Mouse (Mus musculus) kidney, adult 9 months (tissue): Measurements from ENCODE around the gene Ldah.

ENCODE experiments used
- DNase-seq: peaks from one replicate; pipeline ENCODE4 v3.0.0; 2022

The Ldah gene

DNA sequence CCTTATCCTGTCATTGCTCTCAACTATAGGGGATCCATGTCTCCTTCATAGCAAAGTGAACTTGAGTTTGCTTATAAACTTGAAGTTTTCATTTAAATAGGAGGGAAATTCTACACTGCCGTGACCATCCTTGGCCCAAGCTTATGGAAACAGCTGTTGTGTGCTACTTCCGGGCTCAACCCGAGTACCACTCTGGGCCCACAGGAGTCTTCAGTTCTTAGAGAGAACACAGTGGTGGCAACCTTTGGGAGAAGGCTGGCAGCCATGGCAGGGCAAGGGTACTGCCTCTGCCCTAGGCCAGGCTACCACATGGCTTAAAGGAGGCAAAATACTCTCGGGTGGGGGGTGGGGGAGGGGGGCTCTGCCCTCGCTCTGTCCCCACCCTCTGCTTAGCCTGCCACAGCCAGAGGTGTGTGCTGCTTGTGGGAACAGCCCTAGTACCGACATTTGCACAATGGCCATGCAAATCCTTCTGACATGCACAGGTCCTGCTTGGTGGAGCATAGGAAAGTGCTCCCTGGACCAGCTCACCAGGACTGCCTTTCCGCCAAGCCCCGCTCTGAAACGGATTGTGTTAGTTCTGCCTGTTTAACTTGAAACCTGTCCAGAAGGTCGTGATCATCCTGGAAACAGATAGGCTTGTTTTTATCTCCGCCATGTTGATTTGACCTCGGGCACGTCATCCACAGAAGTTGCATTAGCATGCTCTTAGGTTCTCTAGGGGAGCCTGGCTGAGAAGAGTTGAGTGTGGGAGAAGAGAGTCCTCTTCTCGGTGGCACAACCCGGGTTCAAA is 73.5 kb downstream of the Ldah start:
- no peak for DNase-seq

DNA sequence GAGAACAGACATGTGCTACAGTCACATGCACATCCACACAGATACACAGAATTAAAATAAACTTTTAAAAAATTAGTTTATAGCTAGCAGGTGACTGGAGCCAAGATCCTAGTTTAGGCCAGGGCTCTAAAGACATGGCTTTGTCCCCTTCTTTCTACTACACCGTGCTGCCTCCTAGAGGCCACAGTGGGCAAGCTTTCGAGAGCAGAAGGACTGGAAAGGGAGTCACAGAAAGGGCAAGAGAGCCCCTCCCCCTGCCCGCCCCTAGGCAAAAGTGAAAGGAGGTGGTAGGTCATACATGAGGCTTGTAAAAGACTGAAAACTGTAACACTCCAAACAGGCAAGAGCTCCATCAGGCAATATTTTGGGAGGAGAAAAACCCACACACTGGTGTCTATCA is 80.1 kb downstream of the Ldah start:
- DNase-seq, result no peak

DNA sequence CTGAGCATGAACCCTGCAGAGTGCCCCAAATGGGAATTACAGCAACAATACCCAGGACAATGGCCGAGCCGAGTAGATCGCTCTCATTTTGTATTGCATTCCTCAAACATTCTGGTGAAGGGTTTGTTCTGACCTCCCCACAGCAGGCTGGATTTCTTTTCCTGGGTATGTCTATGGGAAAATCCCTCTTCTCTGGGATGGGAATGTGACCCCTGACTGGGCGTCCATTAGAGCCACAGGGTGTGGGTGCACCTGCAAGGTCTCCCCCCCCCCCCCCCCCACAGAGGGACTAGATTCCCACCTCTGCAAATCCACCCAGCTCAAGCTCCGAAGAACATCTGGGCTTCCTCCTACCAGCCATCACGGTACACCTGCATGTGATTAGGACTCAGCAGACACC is 81.2 kb downstream of the Ldah start:
- no peak for DNase-seq

DNA sequence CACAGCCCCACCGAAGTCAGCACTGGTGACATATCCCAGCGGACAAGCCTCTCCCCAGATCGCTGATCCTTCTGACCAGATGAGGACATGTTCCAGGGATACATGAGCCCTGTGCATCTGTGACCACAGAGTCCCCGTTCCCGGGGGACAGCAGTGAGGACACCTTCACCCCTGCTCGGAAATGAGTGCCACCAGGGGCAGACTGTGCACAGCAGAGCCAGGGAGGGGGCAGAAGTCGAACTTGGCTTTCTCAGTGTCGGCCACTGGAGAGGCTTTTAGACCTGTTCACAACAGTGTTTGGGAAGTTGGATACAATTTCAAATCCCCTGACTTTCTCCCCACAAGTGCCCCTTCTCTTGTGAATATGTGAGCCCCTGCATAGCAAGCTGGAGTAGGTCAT is 81.6 kb downstream of the Ldah start:
- no peak for DNase-seq

DNA sequence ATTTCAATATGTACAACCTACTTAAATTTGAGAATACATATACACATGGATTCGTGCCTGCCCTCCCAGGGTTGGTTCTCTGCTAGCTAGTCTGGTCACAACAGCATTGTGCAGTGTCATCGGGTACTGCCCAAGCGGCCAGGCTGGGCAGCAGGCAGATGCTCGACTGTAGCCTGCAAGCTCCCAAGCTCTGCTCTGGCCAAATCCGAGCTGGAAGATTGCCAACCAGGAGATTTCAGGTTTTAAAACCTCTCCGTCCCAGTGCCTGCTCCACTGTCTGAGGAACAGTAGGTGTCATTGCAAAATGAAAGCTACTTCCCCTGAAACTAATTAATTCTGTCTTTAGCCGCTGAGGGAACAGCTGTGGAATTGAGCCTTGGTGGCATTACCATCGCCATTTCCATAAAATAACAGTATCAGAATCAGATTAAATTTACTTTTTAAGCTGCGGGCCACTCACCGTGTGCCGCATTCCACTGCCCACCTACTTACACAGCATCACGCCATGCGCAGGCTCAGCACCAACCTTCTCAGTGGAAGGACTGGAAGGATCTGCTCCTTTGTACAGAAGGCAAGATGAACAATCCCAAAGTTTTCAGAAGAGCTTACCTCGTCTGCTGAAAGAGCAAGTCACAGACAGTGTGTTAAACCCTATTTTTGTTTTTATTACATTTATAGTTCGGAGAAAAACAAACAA is 83.4 kb downstream of the Ldah start:
- DNase-seq, result no peak

DNA sequence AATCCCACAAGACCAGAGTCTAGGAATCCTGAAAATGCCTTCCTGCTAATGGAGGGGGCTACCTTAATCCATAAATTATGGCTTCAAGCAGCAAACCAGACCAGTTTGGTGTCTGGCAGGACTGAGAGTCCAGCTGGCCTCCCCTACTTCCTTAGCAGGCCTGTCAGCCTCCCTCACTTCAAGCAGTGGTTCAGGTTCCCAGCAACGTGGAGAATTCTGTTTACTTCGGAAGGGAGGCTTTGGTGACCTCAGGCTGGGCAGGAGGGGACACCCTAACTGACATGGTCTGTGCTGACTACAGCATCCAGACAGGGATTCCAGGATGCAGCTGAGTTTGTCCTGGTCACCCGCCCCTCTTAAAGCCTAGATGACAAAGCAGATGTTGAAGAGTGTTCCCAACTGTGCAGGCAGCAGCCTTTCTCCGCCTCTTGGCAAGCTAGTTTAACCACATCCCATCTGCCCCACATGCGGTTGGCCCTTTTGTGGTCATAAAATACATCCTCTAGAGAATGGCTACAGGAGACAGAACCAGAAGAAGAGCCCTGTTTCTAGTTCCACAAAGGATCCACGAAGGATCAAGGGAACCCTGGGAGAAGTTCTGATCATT is 87.5 kb downstream of the Ldah start:
- DNase-seq, result no peak

DNA sequence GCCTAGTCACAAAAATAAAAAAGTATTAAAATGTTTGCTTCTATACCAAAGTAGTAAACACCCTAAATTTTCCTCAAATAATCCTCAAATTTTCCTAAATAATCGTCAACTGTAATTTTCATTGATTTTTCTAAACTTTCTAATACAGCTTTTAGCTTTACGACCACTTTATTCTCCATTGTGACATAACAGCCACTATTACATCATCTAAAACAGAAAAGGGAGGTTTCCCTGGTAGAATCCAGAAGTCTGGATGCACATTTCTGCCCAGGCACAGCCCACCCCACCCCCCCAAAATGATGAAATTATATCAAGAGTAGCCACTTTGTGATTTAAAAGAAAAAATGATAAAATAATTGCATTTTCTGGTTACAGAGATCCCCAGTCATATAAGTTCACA is 88.2 kb downstream of the Ldah start:
- DNase-seq, result no peak

DNA sequence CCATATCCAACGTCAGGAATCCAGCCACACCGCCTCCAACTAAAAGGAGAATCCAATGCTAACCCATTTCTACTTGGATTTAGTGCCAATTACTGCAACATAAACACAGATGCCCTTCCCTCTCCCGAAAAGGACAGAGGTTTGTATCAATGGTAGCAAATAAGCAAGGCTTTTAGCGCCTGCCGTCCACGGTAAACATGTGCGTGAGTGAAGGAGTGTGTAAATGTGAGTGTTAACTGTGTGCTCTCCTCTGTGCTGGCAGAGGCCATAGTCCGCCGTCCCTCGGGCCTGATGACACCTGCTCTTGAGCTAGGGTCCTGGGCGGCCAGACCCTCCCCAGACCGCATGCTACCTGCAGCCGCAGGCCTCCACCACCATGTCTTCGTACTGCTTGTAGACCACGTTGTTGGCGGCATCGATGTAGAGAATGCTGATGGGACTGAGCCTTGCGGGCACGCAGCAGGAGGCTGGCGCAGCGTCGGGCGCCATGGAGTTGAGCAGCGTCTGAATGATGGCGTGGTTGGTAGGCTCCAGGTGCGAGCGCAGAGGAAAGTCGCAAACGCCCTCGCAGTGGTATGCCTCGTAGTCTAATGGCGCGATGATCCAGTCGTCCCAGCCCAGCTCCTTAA is 89.8 kb downstream of the Ldah start:
- no peak for DNase-seq

DNA sequence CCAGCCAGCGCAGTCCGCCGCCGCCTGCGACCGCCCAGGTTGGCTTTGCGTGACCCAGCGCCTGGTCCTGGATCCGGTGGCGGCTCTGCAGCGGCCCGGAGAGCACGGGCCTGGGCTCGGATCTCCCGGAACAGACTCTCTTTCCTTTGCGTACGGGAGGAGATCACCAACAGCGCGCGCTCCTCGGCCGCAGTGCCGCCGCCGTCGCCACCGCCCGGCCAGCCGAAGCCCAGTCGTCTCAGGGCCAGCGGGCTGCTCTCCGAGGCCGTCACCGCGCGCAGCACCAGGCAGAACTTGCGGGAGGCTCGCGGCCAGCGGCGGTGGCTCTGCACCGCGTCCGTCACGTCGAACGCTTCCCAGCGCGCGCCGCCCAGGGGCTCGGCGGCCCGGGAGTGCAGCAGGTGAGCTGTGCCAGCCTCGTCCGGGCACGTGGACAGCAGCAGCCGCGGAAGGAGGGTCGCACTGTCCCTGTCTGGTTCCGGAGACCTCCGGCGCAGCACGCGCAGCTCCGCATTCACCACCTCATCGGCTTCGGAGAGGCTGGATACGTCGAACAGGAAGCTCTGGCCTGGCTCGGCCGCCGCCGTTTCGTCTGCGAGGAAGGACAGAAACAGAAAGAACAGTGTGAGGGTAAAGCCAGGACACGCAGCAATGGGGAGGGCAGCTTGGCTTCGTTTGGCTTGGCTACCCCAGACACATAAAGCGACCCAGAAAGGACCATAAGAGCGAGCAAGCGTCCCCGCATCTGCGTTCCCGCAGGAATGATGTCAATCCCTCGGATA is 90.6 kb downstream of the Ldah start:
- DNase-seq, result no peak

DNA sequence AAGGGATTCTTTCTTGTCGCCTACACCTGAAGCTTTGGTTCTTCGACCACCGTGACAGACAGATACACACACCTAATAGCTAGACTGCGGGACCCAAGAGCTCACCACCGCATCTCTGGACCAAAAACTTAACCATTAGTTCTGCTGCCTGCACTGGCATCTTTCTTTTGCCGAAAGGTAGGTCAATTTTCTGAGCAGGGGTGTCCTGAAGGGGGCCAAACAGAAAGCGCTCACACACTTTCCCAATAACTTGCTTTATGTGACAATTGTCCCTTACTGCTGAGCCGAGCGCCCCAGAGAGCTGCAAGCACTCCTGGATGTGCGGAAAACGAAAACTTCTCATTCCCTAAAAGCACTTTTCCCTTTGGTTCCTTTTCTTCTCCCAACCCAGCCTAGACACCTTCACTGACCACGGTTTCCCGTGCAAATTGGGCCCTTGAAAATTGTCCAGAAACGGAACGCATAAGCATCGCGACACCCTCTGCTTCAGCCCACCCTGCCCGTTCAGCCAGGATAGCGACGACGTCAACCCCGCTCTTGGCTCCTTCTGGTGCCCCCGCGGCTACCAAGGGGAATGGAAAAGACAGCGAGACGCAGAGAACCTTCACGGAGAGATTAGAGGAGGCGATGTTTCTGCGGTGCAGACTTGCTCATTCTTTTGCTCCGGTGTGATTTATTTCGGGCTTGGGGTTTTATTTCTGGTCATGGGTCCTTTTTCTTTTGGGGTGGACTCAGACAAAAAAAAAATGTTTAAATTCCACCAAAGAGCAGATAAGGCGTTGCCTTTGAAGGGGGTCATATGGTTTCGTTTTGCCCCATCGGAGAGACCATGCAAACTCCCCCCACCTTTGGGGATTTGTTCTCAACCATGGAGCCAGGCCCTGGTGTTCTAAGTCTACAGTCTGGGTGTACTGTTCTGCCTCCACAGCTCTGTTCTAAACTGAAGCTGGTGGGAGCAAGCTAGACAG is 91.5 kb downstream of the Ldah start:
- DNase-seq, result no peak

DNA sequence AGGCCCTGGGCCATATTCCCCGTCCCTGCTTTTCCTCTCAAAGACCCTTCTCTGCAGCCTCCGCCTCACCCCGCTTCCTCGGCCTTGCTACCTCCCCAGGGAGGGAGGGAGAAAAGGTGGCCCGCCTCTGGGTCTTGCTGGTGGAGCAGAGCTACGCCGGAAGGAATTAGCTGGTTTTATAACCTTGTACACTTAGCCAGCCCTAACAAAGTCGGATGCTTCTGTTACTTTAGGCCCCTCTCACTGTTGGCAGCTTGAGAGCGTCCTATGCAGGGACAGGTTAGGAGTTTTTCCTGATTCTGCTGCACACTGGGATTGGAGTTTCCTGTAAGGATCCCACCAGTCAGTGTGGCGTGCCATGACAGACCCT is 92.2 kb downstream of the Ldah start:
- DNase-seq, result no peak

DNA sequence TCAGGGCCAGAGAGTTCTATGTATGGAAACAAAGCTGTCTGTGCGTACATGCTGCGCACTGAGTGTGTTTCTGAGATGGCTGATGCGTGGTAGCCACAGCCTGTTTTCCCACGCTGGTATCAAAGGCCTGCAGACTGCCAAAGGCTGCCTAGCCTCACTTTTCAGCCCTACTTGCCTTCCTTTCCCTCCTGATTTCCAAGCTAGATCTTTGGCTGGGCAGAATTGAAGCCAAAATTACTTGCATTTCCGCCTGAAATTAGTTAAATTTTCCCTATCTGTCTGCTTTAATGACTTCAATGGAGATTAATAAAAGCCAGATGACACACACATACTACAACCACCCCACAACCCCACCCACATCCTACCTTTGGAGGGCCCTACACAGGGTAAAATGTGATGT is 92.6 kb downstream of the Ldah start:
- DNase-seq, result no peak

DNA sequence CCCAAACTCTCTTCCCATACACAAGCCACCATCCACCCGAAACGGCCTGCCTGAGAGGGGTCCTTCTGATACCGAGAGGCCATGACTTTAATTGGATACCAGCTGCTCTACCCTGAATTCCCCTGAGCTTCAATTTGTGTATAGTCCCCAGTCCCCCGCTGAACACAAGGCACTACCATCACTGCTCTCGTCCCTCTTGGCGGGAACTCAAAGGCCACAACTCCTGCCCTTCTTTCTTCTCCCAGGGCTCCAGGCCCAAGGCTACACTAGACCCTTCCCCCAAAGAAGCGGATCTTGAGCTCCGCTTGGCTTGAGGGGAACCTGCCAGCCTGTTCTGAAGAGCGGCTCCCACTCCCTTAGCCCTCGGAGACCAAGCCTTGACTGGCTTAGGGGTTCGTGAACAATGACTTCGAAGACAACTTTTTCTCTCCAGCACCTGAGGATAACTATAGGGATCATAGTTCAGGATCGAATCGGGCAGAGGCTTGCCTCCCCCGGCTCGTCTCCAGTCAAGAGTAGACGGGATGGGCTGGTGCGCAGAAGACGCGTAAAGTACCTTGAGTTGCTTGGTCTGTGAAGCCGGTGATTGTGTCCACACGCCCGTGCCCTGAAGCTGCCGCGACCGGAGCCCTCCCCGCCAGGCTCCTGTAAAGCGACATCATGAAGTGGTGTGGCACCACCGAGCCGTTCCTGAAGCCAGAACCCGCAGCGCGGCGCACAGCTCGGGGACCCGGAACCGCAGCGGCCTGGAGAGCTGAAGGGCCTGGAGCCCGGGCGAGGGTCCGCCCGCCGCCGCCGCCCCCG is 93.3 kb downstream of the Ldah start:
- no peak for DNase-seq

DNA sequence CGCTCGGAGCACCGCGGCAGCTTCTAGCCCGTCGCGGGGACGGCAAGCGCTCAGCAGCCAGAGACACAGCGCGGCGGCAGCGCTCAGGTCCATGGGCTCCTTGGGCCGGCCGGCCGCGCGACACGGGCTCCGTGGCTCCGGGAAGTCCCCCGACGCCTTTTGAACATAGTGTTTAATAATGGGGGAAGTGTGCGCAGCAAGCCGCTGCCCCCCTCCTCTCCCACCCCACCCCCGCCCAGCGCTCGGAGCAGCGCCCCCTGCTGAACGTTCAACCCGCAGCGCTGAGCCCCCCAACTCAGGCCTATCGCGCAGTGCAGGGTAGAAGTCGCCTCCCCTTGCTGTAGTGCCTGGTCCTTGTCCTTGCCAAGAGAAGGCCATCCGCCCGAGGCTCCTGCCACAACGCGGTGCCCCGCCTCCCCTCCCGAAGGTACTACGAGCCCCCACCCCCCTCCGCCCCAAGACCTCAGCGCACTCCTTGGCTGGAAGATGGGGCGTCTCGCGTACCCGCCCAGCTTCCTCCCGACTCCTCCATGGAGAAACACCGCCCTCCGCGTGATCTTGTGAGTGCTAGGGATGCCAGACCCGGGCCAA is 94.0 kb downstream of the Ldah start, which contains the start of gene Gdf7:
TSS of gene Gdf7 (minus strand) at position 114 of the 591 bp plus-strand sequence.
- no peak for DNase-seq

DNA sequence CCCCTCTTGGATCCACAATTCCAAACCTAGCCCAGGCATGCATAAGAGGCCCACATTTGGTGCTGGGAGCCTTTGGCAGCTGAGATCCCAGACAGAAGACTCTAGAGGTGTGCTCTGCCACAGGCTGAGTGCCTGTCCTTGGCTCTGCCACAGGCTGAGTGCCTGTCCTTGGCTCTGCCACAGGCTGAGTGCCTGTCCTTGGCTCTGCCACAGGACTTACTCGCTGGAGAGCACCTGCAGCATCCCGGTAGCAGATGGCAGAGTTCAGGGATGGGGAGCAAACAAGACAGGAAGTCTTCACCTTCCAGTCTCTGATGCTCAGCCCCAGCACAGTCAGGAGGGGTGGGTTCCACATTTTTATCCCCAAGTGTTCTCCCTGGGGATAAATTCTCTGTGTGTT is 97.4 kb downstream of the Ldah start:
- no peak for DNase-seq

DNA sequence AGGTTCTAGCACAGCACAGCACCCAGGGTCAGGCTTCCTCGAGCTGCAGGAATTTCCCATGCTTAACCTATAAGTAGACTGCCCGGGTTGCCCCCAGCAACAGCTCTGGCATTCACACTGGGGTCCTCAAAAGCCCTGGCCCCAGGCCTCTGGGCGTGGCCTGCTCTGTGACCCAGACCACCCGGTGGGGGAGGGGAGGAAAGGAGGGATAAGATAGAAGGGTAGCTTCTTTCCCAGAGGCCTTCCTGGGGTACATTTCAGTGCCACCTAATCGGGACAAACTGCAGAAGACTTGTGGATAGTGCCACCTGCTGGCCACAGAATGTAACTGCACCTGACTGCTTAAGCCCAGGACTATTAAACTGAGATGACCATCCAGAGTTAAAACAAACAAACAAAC is 98.5 kb downstream of the Ldah start:
- DNase-seq, result peak; percentile 67

DNA sequence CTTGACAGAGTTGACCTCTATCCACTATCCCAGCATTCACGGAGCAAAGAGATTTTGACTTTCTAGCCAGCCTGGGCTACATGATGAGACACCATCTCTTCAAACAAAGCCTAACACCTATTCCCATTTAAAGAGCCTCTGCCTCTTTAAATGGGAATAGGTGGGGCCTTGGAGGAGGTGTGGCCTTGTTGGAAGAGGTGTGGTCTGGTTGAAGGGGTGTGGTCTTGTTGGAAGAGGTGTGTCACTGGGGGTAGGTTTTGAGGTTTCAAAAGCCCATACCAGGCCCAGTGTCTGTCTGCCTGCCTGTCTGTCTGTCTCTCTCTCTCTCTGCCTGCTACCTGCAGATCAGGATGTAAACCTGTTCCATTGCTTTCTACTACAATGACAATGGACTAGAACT is 99.0 kb downstream of the Ldah start:
- DNase-seq, result no peak

DNA sequence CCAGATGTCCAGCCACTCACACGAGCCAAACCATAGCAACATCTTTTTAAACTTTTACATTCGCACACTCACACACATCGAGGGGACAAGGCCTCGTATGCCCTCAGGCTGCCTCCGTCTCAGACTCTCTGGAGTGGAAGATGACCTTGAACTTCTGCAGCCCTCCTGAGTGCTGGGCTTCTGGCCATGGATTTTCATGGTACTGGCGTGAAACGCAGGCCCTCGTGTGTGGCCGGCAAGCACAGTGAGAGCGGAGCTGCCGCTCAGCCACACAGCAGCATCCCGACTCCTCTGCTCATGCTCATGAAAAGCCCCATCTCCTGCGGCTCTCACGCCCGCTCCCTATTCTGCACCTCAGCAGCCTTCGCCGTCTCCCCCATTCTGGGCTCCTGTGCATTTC is 103.1 kb downstream of the Ldah start:
- DNase-seq, result no peak

DNA sequence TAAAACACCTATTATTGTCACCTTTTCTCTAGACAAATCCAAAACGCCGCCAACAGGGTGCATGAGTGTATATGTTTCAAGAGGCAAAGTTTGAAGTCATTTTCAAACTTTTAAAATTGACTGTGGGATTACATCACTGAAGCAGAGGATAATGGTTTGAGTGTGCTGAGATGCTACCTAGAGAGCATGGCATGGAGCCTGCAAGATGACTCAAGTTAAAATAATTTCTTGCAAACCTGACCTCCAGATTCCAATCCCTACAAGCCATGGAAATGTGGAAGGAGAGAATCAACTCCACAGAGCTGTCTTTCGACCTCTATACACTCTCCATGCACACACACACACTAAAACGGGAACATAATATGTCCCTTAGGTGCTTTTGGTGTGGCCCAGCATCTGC is 104.4 kb downstream of the Ldah start:
- DNase-seq, result no peak

DNA sequence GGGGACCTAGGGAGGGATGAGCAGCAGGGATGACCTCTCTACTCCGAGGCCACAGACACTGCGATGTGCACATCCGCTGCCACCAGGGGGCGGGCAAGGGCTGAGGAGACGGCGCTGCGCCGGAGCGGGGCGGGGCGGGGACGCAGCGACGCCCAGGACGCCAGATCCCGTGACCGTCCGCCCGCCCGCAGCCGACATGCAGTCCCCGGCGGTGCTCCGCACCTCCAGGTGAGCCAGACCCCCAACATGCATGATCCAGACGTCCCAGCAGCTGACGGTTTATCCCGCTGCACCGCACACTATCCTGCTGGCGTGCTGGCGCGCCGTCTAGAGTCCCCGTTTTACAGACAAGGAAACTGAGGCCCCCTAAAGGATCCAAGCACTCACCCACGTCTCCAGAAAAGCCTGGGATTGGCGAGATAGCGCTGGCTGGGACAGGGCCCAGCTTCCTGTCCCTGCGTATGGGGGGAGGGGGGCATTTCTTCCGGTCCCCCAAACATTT is 105.4 kb downstream of the Ldah start, which contains the start of gene Hs1bp3:
TSS of gene Hs1bp3 (plus strand) at position 163 of the 502 bp plus-strand sequence.
- DNase-seq, result peak; percentile 81
